Mouse (Mus musculus) neural tube, embryonic 13.5 days (tissue): ENCODE results near the gene Agap1. TPM values are rescaled to one million over a fixed set of nuclear protein-coding genes. Genes with fewer than 3 reads are reported as not detected.

Experiments used
- ATAC-seq: fragments of 200-750 bp; cut with Nextera tagmentation; 2 replicates; pipeline ENCODE4 v1.8.0; 2017; ENCODE audit warnings: low read depth, mild to moderate bottlenecking, moderate TSS enrichment, moderate library complexity
- H3K27ac ChIP-seq: fragments of 300-500 bp; sonication (generic); replicated peaks from 2 replicates; pipeline ENCODE4 v1.5.1; 2015; ENCODE audit warnings: moderate library complexity, mild to moderate bottlenecking, inconsistent platforms
- H3K27me3 ChIP-seq: fragments of 300-500 bp; sonication (generic); 2 replicates; pipeline ENCODE4 v1.6.1; 2015; ENCODE audit warnings: mild to moderate bottlenecking, inconsistent platforms
- H3K36me3 ChIP-seq: fragments of 300-500 bp; sonication (generic); 2 replicates; pipeline ENCODE4 v1.6.1; 2015; ENCODE audit warnings: mild to moderate bottlenecking, inconsistent platforms
- H3K4me1 ChIP-seq: fragments of 300-500 bp; sonication (generic); replicated peaks from 2 replicates; pipeline ENCODE4 v1.6.1; 2015; ENCODE audit warnings: inconsistent platforms
- H3K4me2 ChIP-seq: fragments of 300-500 bp; sonication (generic); 2 replicates; pipeline ENCODE4 v1.6.1; 2015; ENCODE audit warnings: inconsistent platforms, mild to moderate bottlenecking, moderate library complexity
- H3K4me3 ChIP-seq: fragments of 300-500 bp; sonication (generic); 2 replicates; pipeline ENCODE4 v1.5.1; 2015; ENCODE audit warnings: mild to moderate bottlenecking, inconsistent platforms
- H3K9ac ChIP-seq: fragments of 300-500 bp; sonication (generic); 2 replicates; pipeline ENCODE4 v1.6.1; 2015; ENCODE audit warnings: moderate library complexity, mild to moderate bottlenecking, inconsistent platforms
- H3K9me3 ChIP-seq: fragments of 300-500 bp; sonication (generic); 2 replicates; pipeline ENCODE4 v1.6.1; 2016; ENCODE audit warnings: inconsistent platforms
- WGBS: fragments of 180-500 bp; shearing (Covaris S2); methylation state at CpG from one replicate; pipeline ENCODE4 v1.1.7; 2015; 5-methylcytosine and 5-hydroxymethylcytosine counted together
- polyA plus RNA-seq: library from polyadenylated mRNA; unstranded; fragments of >200 nt; fragmentation: Nextera tagmentation; extraction: Ambion mirVana; gene quantifications from 2 replicates; pipeline ENCODE4 v1.2.1, GENCODE M21; 2015

Agap1 gene
- polyA plus RNA-seq, 1 experiment from 2014 or later: 48.1 TPM

GRCm38 (mm10) chr1:89827051-89827450 lies 372.4 kb downstream of the Agap1 start:
- Histone ChIP-seq H3K4me3 (no peak overlapping the region), H3K36me3 (peaks cover 2% of the 10 kb centered on the region; the same call in 1 of the 2 replicates), H3K4me1 (peaks cover 32% of the 10 kb centered on the region), H3K4me2 (no peak overlapping the region), H3K9ac (no peak overlapping the region), H3K9me3 (no peaks in the 10 kb centered on the region), H3K27ac (no peak overlapping the region), H3K27me3 (peaks cover 4% of the 10 kb centered on the region; the same call in 1 of the 2 replicates)
- 41% methylated on average over 3 of the region's 3 CpGs for WGBS
- ATAC-seq: no peak

DNA sequence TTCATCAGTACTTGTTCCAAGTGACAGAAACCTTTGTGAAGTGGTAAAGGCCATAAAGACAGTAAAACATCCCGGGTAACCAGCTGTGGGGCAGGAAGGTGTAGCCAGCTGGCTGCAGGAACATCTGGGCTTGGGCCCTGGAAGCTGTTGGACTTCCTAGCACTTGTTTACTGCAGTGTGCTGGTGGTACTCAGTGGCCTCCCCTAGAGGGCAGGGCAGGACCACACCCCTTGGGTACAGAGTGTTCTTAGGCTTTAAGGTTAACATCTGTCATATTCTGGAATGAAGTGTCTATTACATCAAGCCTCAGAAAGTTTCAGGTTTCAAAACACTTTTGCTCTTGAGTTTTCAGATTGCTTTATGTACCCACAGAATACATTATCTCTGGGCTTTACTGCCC lies 376.5 kb downstream of the Agap1 start:
- H3K4me2 ChIP-seq: no peak overlapping the region
- WGBS: 69% methylated on average over 1 of the region's 1 CpGs
- no peak overlapping the region for H3K9ac ChIP-seq
- H3K27me3 ChIP-seq: no peaks in the 10 kb centered on the region
- peaks cover 31% of the 10 kb centered on the region for H3K36me3 ChIP-seq
- ATAC-seq: no peak
- peaks cover 6% of the 10 kb centered on the region for H3K4me1 ChIP-seq
- no peak overlapping the region for H3K27ac ChIP-seq
- H3K4me3 ChIP-seq: no peak overlapping the region
- H3K9me3 ChIP-seq: no peaks in the 10 kb centered on the region

DNA sequence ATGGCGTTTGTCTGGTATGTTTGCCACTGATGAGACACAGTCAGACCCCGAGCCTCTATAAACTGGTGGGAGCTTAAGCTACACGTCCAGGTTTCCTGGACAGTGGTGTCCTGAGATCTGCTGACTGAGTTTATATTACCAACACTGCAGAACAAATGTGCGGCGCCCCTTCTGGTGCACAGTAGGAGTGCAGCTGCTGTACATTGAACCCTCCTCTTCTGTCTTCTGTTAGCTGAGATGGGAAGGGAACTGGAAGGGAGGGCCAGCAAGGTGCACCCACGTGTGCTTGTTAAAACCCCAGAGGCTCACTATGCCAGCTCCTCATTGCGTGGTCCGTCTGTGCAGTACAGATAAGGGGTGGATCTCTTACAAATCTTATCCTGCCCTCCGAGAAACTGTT lies 389.5 kb downstream of the Agap1 start:
- H3K4me1 ChIP-seq: peaks cover 44% of the 10 kb centered on the region
- no peak overlapping the region for H3K9ac ChIP-seq
- no peak overlapping the region for H3K4me3 ChIP-seq
- H3K27me3 ChIP-seq: peaks cover 12% of the 10 kb centered on the region
- no peak for ATAC-seq
- no peak overlapping the region for H3K4me2 ChIP-seq
- WGBS: 77% methylated on average over 9 of the region's 9 CpGs
- H3K9me3 ChIP-seq: no peaks in the 10 kb centered on the region
- H3K27ac ChIP-seq: no peak overlapping the region
- peaks cover 45% of the 10 kb centered on the region for H3K36me3 ChIP-seq

DNA sequence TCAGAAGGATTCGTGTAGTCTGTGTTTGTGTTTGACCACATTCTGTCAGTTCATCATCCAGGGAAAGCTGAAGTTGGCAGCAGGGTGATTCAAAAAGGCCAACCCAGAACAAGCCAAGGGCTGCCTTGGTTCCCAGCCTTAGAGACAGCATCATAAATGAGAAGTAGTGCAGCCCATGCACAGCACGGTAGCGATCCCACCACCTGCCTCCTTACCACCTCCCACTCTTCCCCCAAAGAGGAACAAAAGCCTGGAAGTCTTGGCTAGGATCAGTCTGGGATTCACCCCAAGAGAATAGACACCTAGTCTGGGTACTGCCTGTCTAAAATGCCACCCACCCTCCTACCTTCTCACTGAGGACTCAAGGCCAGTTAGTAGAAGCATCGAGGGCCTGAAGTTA lies 390.9 kb downstream of the Agap1 start:
- Histone ChIP-seq H3K4me3 (no peak overlapping the region), H3K27me3 (peaks cover 15% of the 10 kb centered on the region), H3K36me3 (peaks cover 31% of the 10 kb centered on the region), H3K4me2 (no peak overlapping the region), H3K27ac (no peak overlapping the region), H3K9ac (no peak overlapping the region), H3K9me3 (no peaks in the 10 kb centered on the region), H3K4me1 (peaks cover 58% of the 10 kb centered on the region)
- ATAC-seq: no peak
- 73% methylated on average over 4 of the region's 4 CpGs for WGBS

GRCm38 (mm10) chr1:89846148-89846547 lies 391.5 kb downstream of the Agap1 start:
- H3K9ac ChIP-seq: no peak overlapping the region
- H3K4me3 ChIP-seq: no peak overlapping the region
- H3K27ac ChIP-seq: no peak overlapping the region
- 29% methylated on average over 9 of the region's 9 CpGs for WGBS
- H3K9me3 ChIP-seq: no peaks in the 10 kb centered on the region
- peaks cover 25% of the 10 kb centered on the region for H3K36me3 ChIP-seq
- H3K4me2 ChIP-seq: no peak overlapping the region
- peaks cover 18% of the 10 kb centered on the region for H3K27me3 ChIP-seq
- ATAC-seq: no peak
- H3K4me1 ChIP-seq: peaks cover 59% of the 10 kb centered on the region

DNA sequence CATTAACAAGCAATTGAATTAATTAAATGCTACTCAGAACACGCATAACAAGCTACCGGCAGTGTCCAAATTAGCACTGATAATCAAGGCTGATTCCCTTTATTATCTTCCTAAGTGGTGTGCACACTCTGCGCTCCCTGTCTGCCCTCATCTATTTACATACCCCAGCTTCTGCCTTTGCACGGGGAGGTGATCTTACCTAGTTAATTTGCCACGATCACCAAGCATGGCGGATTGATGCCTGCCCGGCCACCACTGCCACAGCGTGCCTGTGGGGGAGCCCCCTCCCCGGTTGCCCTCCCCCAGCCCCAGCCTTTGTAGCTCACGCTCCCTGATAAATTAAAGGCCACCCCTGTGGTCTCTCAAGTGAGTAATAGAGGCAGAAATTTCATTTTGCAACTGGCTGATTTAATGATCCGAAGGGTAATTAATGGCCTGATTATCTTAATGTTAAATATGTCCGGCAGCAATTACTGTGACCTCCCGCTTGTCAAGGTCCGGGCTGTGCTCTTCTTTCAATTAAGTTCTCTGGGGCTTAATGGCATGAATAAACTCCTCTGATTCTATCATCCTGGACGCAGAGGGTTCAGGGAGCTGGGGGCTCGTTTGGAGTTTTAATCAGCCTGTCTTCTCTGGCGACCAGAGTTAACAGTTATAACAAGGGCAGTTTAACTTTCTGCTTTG lies 393.9 kb downstream of the Agap1 start:
- peak overlapping the region; percentile 54; the same call in 1 of the 2 replicates for H3K27ac ChIP-seq
- peak; percentile 70 for ATAC-seq
- no peaks in the 10 kb centered on the region for H3K9me3 ChIP-seq
- 15% methylated on average over 17 of the region's 17 CpGs for WGBS
- peaks cover 9% of the 10 kb centered on the region; the same call in 1 of the 2 replicates for H3K36me3 ChIP-seq
- peak overlapping the region; percentile 30 for H3K4me2 ChIP-seq
- H3K4me1 ChIP-seq: peaks cover 59% of the 10 kb centered on the region
- no peak overlapping the region for H3K4me3 ChIP-seq
- peaks cover 19% of the 10 kb centered on the region for H3K27me3 ChIP-seq
- 0 out of 2 replicates have a peak overlapping the region, but pooled peaks have one; percentile 17 for H3K9ac ChIP-seq

DNA sequence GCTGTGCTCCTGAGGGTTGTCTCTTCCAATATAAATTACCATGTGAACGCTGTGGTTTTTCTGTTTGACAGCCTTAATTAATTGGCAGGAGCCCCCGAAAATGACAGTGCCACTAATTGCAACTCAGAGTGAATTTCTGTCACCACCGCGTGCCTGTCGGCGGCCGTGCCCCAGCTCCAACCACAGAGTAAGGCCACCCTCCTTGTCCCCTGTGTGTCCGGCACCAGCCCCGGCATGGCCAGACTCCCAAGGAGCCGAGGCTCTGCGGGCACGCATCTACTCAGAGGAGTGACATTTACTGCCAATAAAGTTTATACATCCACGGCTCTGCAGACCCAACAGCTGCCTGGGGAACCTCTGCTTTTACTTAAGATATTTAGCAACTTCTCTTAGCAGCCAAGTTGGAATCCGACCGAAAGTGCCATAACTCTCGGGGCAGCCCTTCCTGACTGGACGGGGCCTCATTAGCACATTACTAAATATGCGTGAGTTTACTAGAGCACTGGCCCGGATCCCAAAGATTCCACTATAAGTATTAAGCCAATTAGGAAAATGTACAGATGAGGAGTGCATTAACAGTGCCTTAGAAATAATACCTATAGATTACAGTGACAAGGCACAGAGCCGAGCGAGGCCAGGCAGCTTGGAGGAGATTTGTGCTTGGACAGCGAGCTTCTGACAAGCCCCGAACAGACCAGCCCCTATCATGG lies 394.7 kb downstream of the Agap1 start:
- Histone ChIP-seq H3K9ac (0 out of 2 replicates have a peak overlapping the region, but pooled peaks have one; percentile 17), H3K4me2 (peak overlapping the region; percentile 30), H3K9me3 (no peaks in the 10 kb centered on the region), H3K27ac (peak overlapping the region; percentile 54), H3K27me3 (peaks cover 14% of the 10 kb centered on the region), H3K4me1 (peaks cover 59% of the 10 kb centered on the region), H3K4me3 (no peak overlapping the region), H3K36me3 (peaks cover 5% of the 10 kb centered on the region; the same call in 1 of the 2 replicates)
- peak; percentile 30; the same call in 1 of the 2 replicates for ATAC-seq
- 35% methylated on average over 23 of the region's 23 CpGs for WGBS

DNA sequence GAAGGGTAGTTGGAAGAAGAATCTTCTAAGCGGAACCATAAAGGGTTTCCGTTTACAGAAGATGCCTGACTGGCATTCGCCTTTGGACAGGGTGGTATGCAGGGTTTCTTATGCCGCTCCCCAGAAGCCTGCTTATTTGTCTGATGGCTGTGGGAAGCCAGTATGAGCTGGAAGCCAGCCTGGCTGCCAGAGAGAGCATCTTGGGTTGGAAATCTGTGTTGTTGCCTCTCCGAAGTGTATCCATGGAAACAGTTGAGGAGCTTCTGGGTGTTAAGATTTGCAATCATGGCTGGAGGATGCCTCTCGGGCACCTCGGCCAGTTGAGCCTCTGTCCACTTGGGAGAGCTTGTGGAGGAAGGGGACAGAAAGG lies 395.2 kb downstream of the Agap1 start:
- peaks cover 56% of the 10 kb centered on the region for H3K4me1 ChIP-seq

GRCm38 (mm10) chr1:89850681-89851414 lies 396.2 kb downstream of the Agap1 start:
- H3K27ac ChIP-seq: no peak overlapping the region
- no peak overlapping the region for H3K4me2 ChIP-seq
- peaks cover 47% of the 10 kb centered on the region for H3K4me1 ChIP-seq
- WGBS: 84% methylated on average over 11 of the region's 11 CpGs
- H3K4me3 ChIP-seq: no peak overlapping the region
- peaks cover 7% of the 10 kb centered on the region; the same call in 1 of the 2 replicates for H3K27me3 ChIP-seq
- peaks cover 9% of the 10 kb centered on the region for H3K36me3 ChIP-seq
- ATAC-seq: no peak
- H3K9ac ChIP-seq: no peak overlapping the region
- H3K9me3 ChIP-seq: no peaks in the 10 kb centered on the region

More for the DNA sequence above, 395.2 kb downstream of the Agap1 start:
- no peaks in the 10 kb centered on the region for H3K9me3 ChIP-seq
- no peak overlapping the region for H3K4me3 ChIP-seq
- peaks cover 6% of the 10 kb centered on the region for H3K36me3 ChIP-seq
- H3K9ac ChIP-seq: no peak overlapping the region
- ATAC-seq: no peak
- no peak overlapping the region for H3K4me2 ChIP-seq
- H3K27me3 ChIP-seq: peaks cover 11% of the 10 kb centered on the region
- peak overlapping the region; percentile 54 for H3K27ac ChIP-seq
- 61% methylated on average over 7 of the region's 7 CpGs for WGBS

DNA sequence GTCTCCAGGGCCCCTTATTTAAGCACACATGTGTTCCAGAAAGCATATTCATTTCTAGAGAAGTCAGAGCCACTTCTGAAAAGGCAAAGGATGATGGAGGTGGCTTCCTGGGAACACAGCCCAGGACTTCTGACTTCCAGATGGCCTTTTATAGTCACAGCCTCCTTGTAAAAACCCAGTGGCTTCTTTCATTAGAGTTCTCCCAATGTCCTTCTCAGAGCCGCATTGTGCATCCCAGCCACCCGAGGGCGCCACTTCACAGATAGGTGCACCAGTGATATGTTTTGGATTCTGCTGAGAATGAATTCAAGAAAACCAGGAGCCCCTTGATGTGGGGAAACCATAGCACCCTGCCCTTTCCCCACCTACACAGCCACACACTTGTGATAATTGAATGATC lies 404.6 kb downstream of the Agap1 start:
- no peak for ATAC-seq
- Histone ChIP-seq H3K4me1 (peaks cover 43% of the 10 kb centered on the region), H3K36me3 (peaks cover 12% of the 10 kb centered on the region), H3K9me3 (no peaks in the 10 kb centered on the region), H3K27ac (0 out of 2 replicates have a peak overlapping the region, but pooled peaks have one; percentile 11), H3K9ac (no peak overlapping the region), H3K27me3 (peaks cover 8% of the 10 kb centered on the region; the same call in 1 of the 2 replicates), H3K4me3 (no peak overlapping the region), H3K4me2 (no peak overlapping the region)
- 15% methylated on average over 3 of the region's 3 CpGs for WGBS

- 16% methylated on average over 2 of the region's 2 CpGs for WGBS
- H3K9me3 ChIP-seq: no peaks in the 10 kb centered on the region
- no peak overlapping the region for H3K9ac ChIP-seq
- H3K36me3 ChIP-seq: peaks cover 8% of the 10 kb centered on the region
- H3K4me3 ChIP-seq: no peak overlapping the region
- H3K4me1 ChIP-seq: peaks cover 53% of the 10 kb centered on the region
- H3K27ac ChIP-seq: peak overlapping the region; percentile 11; the same call in 1 of the 2 replicates
- H3K4me2 ChIP-seq: no peak overlapping the region
- H3K27me3 ChIP-seq: peaks cover 8% of the 10 kb centered on the region; the same call in 1 of the 2 replicates
- ATAC-seq: peak; percentile 57
Observed at GRCm38 (mm10) chr1:89860017-89860730, 405.6 kb downstream of the Agap1 start.
